Mouse (Mus musculus) olfactory bulb, adult 2 months (tissue): Measurements from ENCODE around the gene Mtx1.

Experiments used
- CTCF ChIP-seq: fragments of 200-500 bp; IDR thresholded peaks from 2 replicates; pipeline ENCODE4 v1.5.1; 2012; ENCODE audit warnings: low read depth, mild to moderate bottlenecking, low read length, moderate library complexity; ENCODE audit not compliant: insufficient read depth
- POLR2A ChIP-seq: fragments of 200-500 bp; IDR thresholded peaks from 2 replicates; pipeline ENCODE4 v1.6.1; 2012; ENCODE audit warnings: mild to moderate bottlenecking, low read depth, low read length, moderate library complexity; ENCODE audit not compliant: insufficient read depth

GRCm38 (mm10) chr3:89215853-89216252 is 11.0 kb downstream of the Mtx1 start:
- TF ChIP-seq POLR2A: no peak
- TF ChIP-seq CTCF: peak; percentile 42; the same call in 1 of the 2 replicates
